Mouse (Mus musculus): ENCODE data around the gene Gm20388.

- TF ChIP-seq CTCF (IDR thresholded peaks at IDR 0.05; ENCODE audit: low read depth): no peak
- peak; percentile 48; the same call in 1 of the 2 replicates for TF ChIP-seq EP300 (IDR thresholded peaks at IDR 0.05; ENCODE audit: low read depth)
These were observed 2002.2 kb downstream of the Gm20388 start for GRCm38 (mm10) chr8:121912831-121913230.

Measured in liver, embryonic 14.5 days (tissue).